Mouse (Mus musculus): ENCODE data around the gene Mus81. TPM values are rescaled to one million over a fixed set of nuclear protein-coding genes. Genes with fewer than 3 reads are reported as not detected.
"Not testable (repeated sequence)": the region's sequence is repeated elsewhere in the genome, so short reads cannot be mapped to it uniquely, and the experiment has no call there.

Mus81 gene
- total and polyA plus RNA-seq, 3 experiments, result 20.4 to 29.3 (median 28.8) TPM

- H3K4me3 ChIP-seq (replicated peaks in 1 of 3; ENCODE audit: low read depth in 2 of 3, low read length in 2 of 3, poor library complexity in 1 of 3), result no peak overlapping the region
- no peak overlapping the region for H3K27ac ChIP-seq (ENCODE audit: insufficient read depth, low read depth)
- dilution Hi-C loops (cut with MboI; ENCODE audit: extremely low pct_ligation_motif_present, extremely low pct_unique_long_range_greater_than_20kb, low sequenced_read_pairs), result no loop called here
- peak; percentile 36; the same call in 1 of the 2 replicates for TF ChIP-seq POLR2AphosphoS2 (IDR thresholded peaks at IDR 0.05; ENCODE audit: low read depth, low read length)
- no peak for TF ChIP-seq ZNF384 (IDR thresholded peaks at IDR 0.05; ENCODE audit: low read depth, low read length)
- TF ChIP-seq JUND (conservative IDR thresholded peaks at IDR 0.05; ENCODE audit: low read depth, low read length), result no peak
- H3K9me3 ChIP-seq (replicated peaks; ENCODE audit: low read length), result no peaks in the 10 kb centered on the region
- peaks cover 4 to 14% of the 10 kb centered on the region in 2 experiments for H3K4me1 ChIP-seq (ENCODE audit: control insufficient read depth in 1 of 2, insufficient read depth in 2 of 2)
- no peak overlapping the region for H3K9ac ChIP-seq (ENCODE audit: insufficient read depth, low read depth)
- no peak for DNase-seq (ENCODE audit: extremely low read depth)
- H3K4me2 ChIP-seq (ENCODE audit: insufficient read depth, low read depth, poor library complexity, severe bottlenecking), result no peak overlapping the region
- H3K27me3 ChIP-seq (replicated peaks), result no peaks in the 10 kb centered on the region
- H3K79me2 ChIP-seq (replicated peaks; ENCODE audit: control insufficient read depth, extremely low read depth, insufficient read depth, poor library complexity, severe bottlenecking), result peaks cover 24% of the 10 kb centered on the region
- in situ Hi-C loops (cut with MboI; ENCODE audit: low pct_ligation_motif_present, low pct_unique_long_range_greater_than_20kb, low sequenced_read_pairs), result no loop called here
- H3K36me3 ChIP-seq (replicated peaks in 1 of 2; ENCODE audit: control insufficient read depth in 1 of 2, insufficient read depth in 1 of 2, low read length in 1 of 2), result peaks cover 51 to 73% of the 10 kb centered on the region in 2 experiments
These were observed 7.8 kb upstream of the Mus81 start for GRCm38 (mm10) chr19:5496052-5496370.

- dilution Hi-C loops (cut with MboI; ENCODE audit: extremely low pct_ligation_motif_present, extremely low pct_unique_long_range_greater_than_20kb, low sequenced_read_pairs), result no loop called here
- TF ChIP-seq EP300 (IDR thresholded peaks at IDR 0.05; ENCODE audit: low read length) (no peak), USF2 (conservative IDR thresholded peaks at IDR 0.05; ENCODE audit: low read depth, low read length) (no peak), POLR2AphosphoS2 (IDR thresholded peaks at IDR 0.05; ENCODE audit: low read depth, low read length) (peak; percentile 60), USF1 (IDR thresholded peaks at IDR 0.05; ENCODE audit: low read depth, low read length) (no peak), POLR2A (IDR thresholded peaks at IDR 0.05; ENCODE audit: low read depth, low read length) (peak; percentile 23), RCOR1 (conservative IDR thresholded peaks at IDR 0.05; ENCODE audit: low read depth, low read length) (no peak), GABPA (IDR thresholded peaks at IDR 0.05; ENCODE audit: insufficient replicate concordance, low read depth, low read length) (no peak)
- H3K4me1 ChIP-seq (ENCODE audit: control insufficient read depth in 1 of 2, insufficient read depth in 2 of 2), result peaks cover 4 to 14% of the 10 kb centered on the region in 2 experiments
- H3K79me2 ChIP-seq (replicated peaks; ENCODE audit: control insufficient read depth, extremely low read depth, insufficient read depth, poor library complexity, severe bottlenecking), result peaks cover 24% of the 10 kb centered on the region
- no peaks in the 10 kb centered on the region for H3K27me3 ChIP-seq (replicated peaks)
- H3K27ac ChIP-seq (ENCODE audit: insufficient read depth, low read depth), result no peak overlapping the region
- no peak for DNase-seq (ENCODE audit: extremely low read depth)
- H3K9me3 ChIP-seq (replicated peaks; ENCODE audit: low read length), result no peaks in the 10 kb centered on the region
- H3K4me3 ChIP-seq (replicated peaks in 1 of 3; ENCODE audit: low read depth in 2 of 3, low read length in 2 of 3, poor library complexity in 1 of 3), result no peak overlapping the region
- peaks cover 51 to 70% of the 10 kb centered on the region in 2 experiments for H3K36me3 ChIP-seq (replicated peaks in 1 of 2; ENCODE audit: control insufficient read depth in 1 of 2, insufficient read depth in 1 of 2, low read length in 1 of 2)
- H3K4me2 ChIP-seq (ENCODE audit: insufficient read depth, low read depth, poor library complexity, severe bottlenecking), result no peak overlapping the region
- in situ Hi-C loops (cut with MboI; ENCODE audit: low pct_ligation_motif_present, low pct_unique_long_range_greater_than_20kb, low sequenced_read_pairs), result no loop called here
- no peak overlapping the region for H3K9ac ChIP-seq (ENCODE audit: insufficient read depth, low read depth)
These were observed 7.3 kb upstream of the Mus81 start for GRCm38 (mm10) chr19:5495353-5496051.

GRCm38 (mm10) chr19:5494314-5494713 lies 6.1 kb upstream of the Mus81 start:
- in situ Hi-C loops (cut with MboI; ENCODE audit: low pct_ligation_motif_present, low pct_unique_long_range_greater_than_20kb, low sequenced_read_pairs), result loop anchor here (5.0 kb wide), 1 partner anchor 37 kb away; the partner anchor contains the start of gene Ccdc85b
- peaks cover 24% of the 10 kb centered on the region for H3K79me2 ChIP-seq (replicated peaks; ENCODE audit: control insufficient read depth, extremely low read depth, insufficient read depth, poor library complexity, severe bottlenecking)
- TF ChIP-seq USF1 (IDR thresholded peaks at IDR 0.05; ENCODE audit: low read depth, low read length), result no peak
- TF ChIP-seq POLR2A (IDR thresholded peaks at IDR 0.05; ENCODE audit: low read depth, low read length), result 0 out of 2 replicates have a peak, but pooled peaks have one; percentile 10
- peaks cover 4 to 14% of the 10 kb centered on the region in 2 experiments for H3K4me1 ChIP-seq (ENCODE audit: control insufficient read depth in 1 of 2, insufficient read depth in 2 of 2)
- peaks cover 51 to 68% of the 10 kb centered on the region in 2 experiments for H3K36me3 ChIP-seq (replicated peaks in 1 of 2; ENCODE audit: control insufficient read depth in 1 of 2, insufficient read depth in 1 of 2, low read length in 1 of 2)
- H3K9me3 ChIP-seq (replicated peaks; ENCODE audit: low read length), result no peaks in the 10 kb centered on the region
- no peak overlapping the region for H3K9ac ChIP-seq (ENCODE audit: insufficient read depth, low read depth)
- no peak overlapping the region for H3K4me3 ChIP-seq (replicated peaks in 1 of 3; ENCODE audit: low read depth in 2 of 3, low read length in 2 of 3, poor library complexity in 1 of 3)
- H3K4me2 ChIP-seq (ENCODE audit: insufficient read depth, low read depth, poor library complexity, severe bottlenecking), result no peak overlapping the region
- DNase-seq (ENCODE audit: extremely low read depth), result no peak
- dilution Hi-C loops (cut with MboI; ENCODE audit: extremely low pct_ligation_motif_present, extremely low pct_unique_long_range_greater_than_20kb, low sequenced_read_pairs), result no loop called here
- H3K27ac ChIP-seq (ENCODE audit: insufficient read depth, low read depth), result no peak overlapping the region
- H3K27me3 ChIP-seq (replicated peaks), result no peaks in the 10 kb centered on the region

GRCm38 (mm10) chr19:5493301-5493721 lies 5.1 kb upstream of the Mus81 start:
- Histone ChIP-seq H3K79me2 (replicated peaks; ENCODE audit: control insufficient read depth, extremely low read depth, insufficient read depth, poor library complexity, severe bottlenecking) (peaks cover 24% of the 10 kb centered on the region), H3K4me1 (ENCODE audit: control insufficient read depth in 1 of 2, insufficient read depth in 2 of 2) (peaks cover 4 to 19% of the 10 kb centered on the region in 2 experiments), H3K36me3 (replicated peaks in 1 of 2; ENCODE audit: control insufficient read depth in 1 of 2, insufficient read depth in 1 of 2, low read length in 1 of 2) (peaks cover 51 to 61% of the 10 kb centered on the region in 2 experiments)
- dilution Hi-C loops (cut with MboI; ENCODE audit: extremely low pct_ligation_motif_present, extremely low pct_unique_long_range_greater_than_20kb, low sequenced_read_pairs); DNase-seq (ENCODE audit: extremely low read depth); H3K4me3 ChIP-seq (replicated peaks in 1 of 3; ENCODE audit: low read depth in 2 of 3, low read length in 2 of 3, poor library complexity in 1 of 3); H3K9me3 ChIP-seq (replicated peaks; ENCODE audit: low read length); H3K27me3 ChIP-seq (replicated peaks); H3K9ac ChIP-seq (ENCODE audit: insufficient read depth, low read depth); H3K4me2 ChIP-seq (ENCODE audit: insufficient read depth, low read depth, poor library complexity, severe bottlenecking); H3K27ac ChIP-seq (ENCODE audit: insufficient read depth, low read depth): not testable (repeated sequence)
- in situ Hi-C loops (cut with MboI; ENCODE audit: low pct_ligation_motif_present, low pct_unique_long_range_greater_than_20kb, low sequenced_read_pairs), result loop anchor here (5.0 kb wide), 1 partner anchor 36 kb away; the partner anchor contains the start of gene Ccdc85b

All from CH12.LX (cell line).